Mouse (Mus musculus) layer of hippocampus, adult 8-10 months (tissue): Measurements from ENCODE around the gene Ing4. TPM values are rescaled to one million over a fixed set of nuclear protein-coding genes. Genes with fewer than 3 reads are reported as not detected.
"Not testable (repeated sequence)": the region's sequence is repeated elsewhere in the genome, so short reads cannot be mapped to it uniquely, and the experiment has no call there.

Experiments used
- DNase-seq, 2 experiments: peaks; one replicate each; pipeline ENCODE4 v3.0.0; 2022; ENCODE audit warnings: low spot score in 2 of 2
- total RNA-seq, 4 experiments: library from RNA; stranded (reverse); gene quantifications; 2 replicates each; pipeline ENCODE4 v1.2.4; 2022

Ing4 gene
- total RNA-seq, result 10 to 100 TPM; 50.1 to 63.5 (median 55.4) TPM

- peak; percentile 92 for DNase-seq
Measured at GRCm38 (mm10) chr6:125039533-125040153, at the start of gene Ing4. TSS of gene Ing4 (plus strand) at chr6:125039760.

GRCm38 (mm10) chr6:124992241-124992640, 47.3 kb upstream of the Ing4 start:
- DNase-seq, result no peak

GRCm38 (mm10) chr6:124993365-124993764, 46.2 kb upstream of the Ing4 start:
- no peak for DNase-seq

- peak in 1 of 2 experiments; percentile 15 for DNase-seq
Measured at GRCm38 (mm10) chr6:124993876-124994275, 45.7 kb upstream of the Ing4 start.

GRCm38 (mm10) chr6:124995246-124995645, 44.3 kb upstream of the Ing4 start:
- peak in 1 of 2 experiments; percentile 2 for DNase-seq

GRCm38 (mm10) chr6:124995831-124996403, 43.6 kb upstream of the Ing4 start:
- peak in 1 of 2 experiments; percentile 3 for DNase-seq

- peak; percentile 70 to 74 for DNase-seq
Measured at GRCm38 (mm10) chr6:124996551-124997501, 42.7 kb upstream of the Ing4 start, which contains the start of gene Pianp. TSS of gene Pianp (plus strand) at chr6:124996694.

- DNase-seq, result peak in 1 of 2 experiments; percentile 59
Measured at GRCm38 (mm10) chr6:124998066-124998465, 41.5 kb upstream of the Ing4 start.

- no peak for DNase-seq
Measured at GRCm38 (mm10) chr6:124999091-124999490, 40.5 kb upstream of the Ing4 start.

- DNase-seq, result no peak
Measured at GRCm38 (mm10) chr6:124999546-124999945, 40.0 kb upstream of the Ing4 start.

- DNase-seq, result no peak
Measured at GRCm38 (mm10) chr6:125003706-125004105, 35.9 kb upstream of the Ing4 start.

GRCm38 (mm10) chr6:125005086-125005485, 34.5 kb upstream of the Ing4 start:
- DNase-seq, result no peak

- DNase-seq, result no peak
Measured at GRCm38 (mm10) chr6:125008060-125008459, 31.5 kb upstream of the Ing4 start.

- peak; percentile 99 for DNase-seq
Measured at GRCm38 (mm10) chr6:125008586-125009128, 30.9 kb upstream of the Ing4 start.

GRCm38 (mm10) chr6:125009129-125009180, 30.6 kb upstream of the Ing4 start, which contains the start of gene Zfp384:
TSS of gene Zfp384 (plus strand) at chr6:125009145.
- DNase-seq, result no peak

GRCm38 (mm10) chr6:125009181-125010073, 30.1 kb upstream of the Ing4 start:
- peak; percentile 51 to 52 for DNase-seq

GRCm38 (mm10) chr6:125017682-125018081, 21.9 kb upstream of the Ing4 start:
- no peak for DNase-seq

- not testable (repeated sequence) for DNase-seq
Measured at GRCm38 (mm10) chr6:125030532-125030931, 9.0 kb upstream of the Ing4 start.

- DNase-seq, result no peak
Measured at GRCm38 (mm10) chr6:125031604-125032003, 8.0 kb upstream of the Ing4 start.

GRCm38 (mm10) chr6:125038666-125039065, 894 bp upstream of the Ing4 start:
- no peak for DNase-seq

- no peak for DNase-seq
Measured at GRCm38 (mm10) chr6:125039131-125039530, 429 bp upstream of the Ing4 start.
